Mouse (Mus musculus) erythroblast, adult 5-6 weeks (primary cell): ENCODE results near the gene Chgb. TPM values are rescaled to one million over a fixed set of nuclear protein-coding genes. Genes with fewer than 3 reads are reported as not detected.

ENCODE experiments used
- ATAC-seq: replicated peaks from 2 replicates; pipeline ENCODE4 v1.8.0; 2016; ENCODE audit warnings: moderate number of reproducible peaks, mild to moderate bottlenecking, moderate TSS enrichment, inconsistent platforms; ENCODE audit not compliant: poor library complexity, low FRiP score, severe bottlenecking
- total RNA-seq, 2 experiments: library from RNA; stranded (forward) in 1 of 2; stranded (reverse) in 1 of 2; fragments of 150-400 nt in 1 of 2; fragments of 200-764, 138-1000 nt in 1 of 2; gene quantifications; 2 replicates each; pipeline versions ENCODE4 v1.2.3 to v1.2.4; 2015 to 2017; ENCODE audit warnings: low replicate concordance in 2 of 2

The Chgb gene
- total RNA-seq, 2 experiments from 2014 or later, result not detected

GRCm38 (mm10) chr2:132815608-132816314 lies 34.7 kb downstream of the Chgb start, which contains the start of the genes Trmt6 and Mcm8:
Gene Trmt6, minus strand, starts transcription at chr2:132816055.
Gene Mcm8, plus strand, starts transcription at chr2:132816141.
- ATAC-seq, result peak; percentile 99

GRCm38 (mm10) chr2:132841071-132841470 lies 60.0 kb downstream of the Chgb start:
- ATAC-seq, result no peak

Other genes starting within 250 kb of the Chgb start
- 1,227 and 1,267 TPM in 2 replicates for gene Gpcpd1, start 193.5 kb upstream of the Chgb start, total RNA-seq (2015; ENCODE audit: low replicate concordance)
- 1,445 and 1,475 TPM in 2 replicates for gene Gpcpd1, start 193.5 kb upstream of the Chgb start, total RNA-seq (2017; ENCODE audit: low replicate concordance)
- gene Shld1, start 94.3 kb upstream of the Chgb start, total RNA-seq (2015; ENCODE audit: low replicate concordance), result 17.7 and 30.5 TPM in 2 replicates
- gene Shld1, start 94.3 kb upstream of the Chgb start, total RNA-seq (2017; ENCODE audit: low replicate concordance), result 26.1 and 27.6 TPM in 2 replicates
- gene Trmt6, start 34.8 kb downstream of the Chgb start, total RNA-seq (2015; ENCODE audit: low replicate concordance), result 7.1 and 10.0 TPM in 2 replicates
- gene Trmt6, start 34.8 kb downstream of the Chgb start, total RNA-seq (2017; ENCODE audit: low replicate concordance), result 7.5 and 7.7 TPM in 2 replicates
- gene Mcm8, start 34.9 kb downstream of the Chgb start, total RNA-seq (2015; ENCODE audit: low replicate concordance), result 2.9 and 5.8 TPM in 2 replicates
- 4.6 and 4.8 TPM in 2 replicates for gene Mcm8, start 34.9 kb downstream of the Chgb start, total RNA-seq (2017; ENCODE audit: low replicate concordance)
- gene Crls1, start 65.4 kb downstream of the Chgb start, total RNA-seq (2015; ENCODE audit: low replicate concordance), result 7.1 and 17.6 TPM in 2 replicates
- 4.6 and 8.3 TPM in 2 replicates for gene Crls1, start 65.4 kb downstream of the Chgb start, total RNA-seq (2017; ENCODE audit: low replicate concordance)
- gene Lrrn4, start 99.6 kb downstream of the Chgb start, total RNA-seq (2015; ENCODE audit: low replicate concordance), result not detected in 2 replicates
- gene Lrrn4, start 99.6 kb downstream of the Chgb start, total RNA-seq (2017; ENCODE audit: low replicate concordance), result not detected in 2 replicates
- not detected in 2 replicates for gene Fermt1, start 164.6 kb downstream of the Chgb start, total RNA-seq (2015; ENCODE audit: low replicate concordance)
- not detected in 2 replicates for gene Fermt1, start 164.6 kb downstream of the Chgb start, total RNA-seq (2017; ENCODE audit: low replicate concordance)